Mouse (Mus musculus): ENCODE data around the gene Ppbp.
"Not testable (repeated sequence)": the region's sequence is repeated elsewhere in the genome, so short reads cannot be mapped to it uniquely, and the experiment has no call there.

The Ppbp gene

GRCm38 (mm10) chr5:90788114-90788513, 19.8 kb downstream of the Ppbp start:
- DNase-seq, result no peak

GRCm38 (mm10) chr5:90789306-90790073, 21.2 kb downstream of the Ppbp start:
- DNase-seq, result no peak

GRCm38 (mm10) chr5:90790074-90790502, 21.8 kb downstream of the Ppbp start:
- DNase-seq, result peak; percentile 33

- DNase-seq, result no peak
Observed at GRCm38 (mm10) chr5:90794195-90794625, 25.9 kb downstream of the Ppbp start, which contains the start of gene Cxcl15. TSS of gene Cxcl15 (plus strand) at chr5:90794534.

GRCm38 (mm10) chr5:90795392-90795791, 27.1 kb downstream of the Ppbp start:
- not testable (repeated sequence) for DNase-seq

- no peak for DNase-seq
Observed at GRCm38 (mm10) chr5:90804574-90804973, 36.3 kb downstream of the Ppbp start.

GRCm38 (mm10) chr5:90806050-90806449, 37.7 kb downstream of the Ppbp start:
- DNase-seq, result no peak

GRCm38 (mm10) chr5:90807176-90807950, 39.0 kb downstream of the Ppbp start:
- DNase-seq, result no peak

Data from embryo, embryonic 11 days (tissue).